29 mouse cellular contexts compared by ENCODE assay signal in genomic region chr10:96645183-96645582, GRCm38 (mm10). TPM values are rescaled to one million over a fixed set of nuclear protein-coding genes. Genes with fewer than 3 reads are reported as not detected.
DNase-seq lines count a peak whose midpoint lies in the region; ATAC-seq and TF ChIP-seq lines count a peak whose summit lies in the region.
"Had no signal": no experiment of that assay in that cellular context is flagged by ENCODE, and none has a peak within 500 bp of the region (broad histone marks: within the 10 kb centered on the region; RNA-seq: fewer than 3 reads in every experiment).

No protein-coding gene starts in this region.

- 76% methylated on average over 1 of the region's 1 CpGs for WGBS in forebrain, embryonic 10.5 days
- WGBS in forebrain, postnatal 0 days, result 94% methylated on average over 1 of the region's 1 CpGs
- 92% methylated on average over 1 of the region's 1 CpGs for WGBS in hindbrain, embryonic 13.5 days
- WGBS in hindbrain, embryonic 12.5 days, result 81% methylated on average over 1 of the region's 1 CpGs
- 92% methylated on average over 1 of the region's 1 CpGs for WGBS in midbrain, embryonic 14.5 days
- WGBS in midbrain, embryonic 13.5 days, result 90% methylated on average over 1 of the region's 1 CpGs
- WGBS in embryonic facial prominence, embryonic 10.5 days, result 70% methylated on average over 1 of the region's 1 CpGs

- DNase-seq in forebrain, embryonic 10.5 days (ENCODE audit: extremely low spot score, low spot score), result no peak
- DNase-seq in forebrain, postnatal 0 days, result no peak
- no peak for DNase-seq in midbrain, embryonic 14.5 days
- no peak for DNase-seq in embryonic facial prominence, embryonic 10.5 days (ENCODE audit: low spot score)
- DNase-seq: adrenal gland, adult 2 months; adrenal gland, postnatal 36 days; cerebellum, adult 18-20 months; cerebellum, postnatal 10 days; gastrocnemius, adult 2 months; heart, postnatal 10 days; kidney, adult 18-20 months; kidney, postnatal 25 days; lung, embryonic 14.5 days; lung, postnatal 14 days; right cerebral cortex, postnatal 4 days; thymus, adult 18-20 months; thymus, postnatal 25 days had no signal

- no peak overlapping the region for H3K4me3 ChIP-seq in forebrain, embryonic 10.5 days
- H3K4me3 ChIP-seq in forebrain, postnatal 0 days (ENCODE audit: low read depth, low read length), result no peak overlapping the region
- no peak overlapping the region for H3K4me3 ChIP-seq in hindbrain, embryonic 13.5 days
- no peak overlapping the region for H3K4me3 ChIP-seq in hindbrain, embryonic 12.5 days
- H3K4me3 ChIP-seq in midbrain, embryonic 14.5 days (replicated peaks; ENCODE audit: low read depth, low read length), result no peak overlapping the region
- H3K4me3 ChIP-seq in midbrain, embryonic 13.5 days (replicated peaks), result no peak overlapping the region
- no peak overlapping the region for H3K4me3 ChIP-seq in embryonic facial prominence, embryonic 10.5 days
- H3K4me3 ChIP-seq: embryonic facial prominence, embryonic 15.5 days; gastrocnemius, adult 2 months; heart, embryonic 13.5 days; kidney, embryonic 15.5 days; liver, embryonic 15.5 days had no signal

- H3K27ac ChIP-seq in forebrain, embryonic 10.5 days, result 0 out of 2 replicates have a peak overlapping the region, but pooled peaks have one; percentile 83
- no peak overlapping the region for H3K27ac ChIP-seq in forebrain, postnatal 0 days (ENCODE audit: low read depth, low read length)
- H3K27ac ChIP-seq in hindbrain, embryonic 13.5 days, result peak overlapping the region; percentile 85; the same call in 1 of the 2 replicates
- no peak overlapping the region for H3K27ac ChIP-seq in hindbrain, embryonic 12.5 days
- H3K27ac ChIP-seq in midbrain, embryonic 14.5 days (replicated peaks; ENCODE audit: low read depth, low read length), result 0 out of 2 replicates have a peak overlapping the region, but pooled peaks have one; percentile 83
- no peak overlapping the region for H3K27ac ChIP-seq in midbrain, embryonic 13.5 days
- H3K27ac ChIP-seq in embryonic facial prominence, embryonic 10.5 days (replicated peaks), result no peak overlapping the region
- H3K27ac ChIP-seq: embryonic facial prominence, embryonic 15.5 days; gastrocnemius, adult 2 months; heart, embryonic 13.5 days; kidney, embryonic 15.5 days; liver, embryonic 15.5 days; stomach, postnatal 0 days had no signal

- H3K27me3 ChIP-seq in forebrain, embryonic 10.5 days (ENCODE audit: poor library complexity, severe bottlenecking), result no peaks in the 10 kb centered on the region
- no peaks in the 10 kb centered on the region for H3K27me3 ChIP-seq in forebrain, postnatal 0 days (ENCODE audit: insufficient read depth, low read length)
- no peaks in the 10 kb centered on the region for H3K27me3 ChIP-seq in hindbrain, embryonic 13.5 days
- H3K27me3 ChIP-seq in hindbrain, embryonic 12.5 days, result no peaks in the 10 kb centered on the region
- H3K27me3 ChIP-seq in midbrain, embryonic 14.5 days (ENCODE audit: control insufficient read depth, insufficient read depth, low read length), result no peaks in the 10 kb centered on the region
- no peaks in the 10 kb centered on the region for H3K27me3 ChIP-seq in midbrain, embryonic 13.5 days
- no peaks in the 10 kb centered on the region for H3K27me3 ChIP-seq in embryonic facial prominence, embryonic 10.5 days (replicated peaks; ENCODE audit: low read depth, poor library complexity, severe bottlenecking)
- H3K27me3 ChIP-seq: CH12.LX; embryonic facial prominence, embryonic 15.5 days; heart, embryonic 13.5 days; kidney, embryonic 15.5 days; liver, embryonic 15.5 days had no signal

- no peak overlapping the region for H3K9ac ChIP-seq in forebrain, postnatal 0 days
- no peak overlapping the region for H3K9ac ChIP-seq in hindbrain, embryonic 13.5 days
- H3K9ac ChIP-seq in hindbrain, embryonic 12.5 days, result no peak overlapping the region
- H3K9ac ChIP-seq in midbrain, embryonic 14.5 days (replicated peaks; ENCODE audit: low read length), result no peak overlapping the region
- H3K9ac ChIP-seq in midbrain, embryonic 13.5 days (replicated peaks), result no peak overlapping the region
- H3K9ac ChIP-seq: embryonic facial prominence, embryonic 15.5 days; heart, embryonic 13.5 days; hindbrain, embryonic 14.5 days; kidney, embryonic 15.5 days; liver, embryonic 15.5 days; lung, embryonic 14.5 days had no signal

- no peaks in the 10 kb centered on the region for H3K36me3 ChIP-seq in forebrain, embryonic 10.5 days (replicated peaks)
- H3K36me3 ChIP-seq in forebrain, postnatal 0 days (ENCODE audit: insufficient read depth), result no peaks in the 10 kb centered on the region
- no peaks in the 10 kb centered on the region for H3K36me3 ChIP-seq in hindbrain, embryonic 13.5 days
- H3K36me3 ChIP-seq in hindbrain, embryonic 12.5 days, result no peaks in the 10 kb centered on the region
- no peaks in the 10 kb centered on the region for H3K36me3 ChIP-seq in midbrain, embryonic 14.5 days (ENCODE audit: control insufficient read depth, insufficient read depth, low read length)
- no peaks in the 10 kb centered on the region for H3K36me3 ChIP-seq in midbrain, embryonic 13.5 days
- no peaks in the 10 kb centered on the region for H3K36me3 ChIP-seq in embryonic facial prominence, embryonic 10.5 days (replicated peaks)
- H3K36me3 ChIP-seq: embryonic facial prominence, embryonic 15.5 days; kidney, embryonic 15.5 days; liver, embryonic 15.5 days had no signal

- H3K4me2 ChIP-seq in forebrain, postnatal 0 days (ENCODE audit: low read depth), result no peak overlapping the region
- no peak overlapping the region for H3K4me2 ChIP-seq in hindbrain, embryonic 13.5 days
- H3K4me2 ChIP-seq in hindbrain, embryonic 12.5 days (replicated peaks), result no peak overlapping the region
- no peak overlapping the region for H3K4me2 ChIP-seq in midbrain, embryonic 14.5 days (ENCODE audit: low read length)
- H3K4me2 ChIP-seq in midbrain, embryonic 13.5 days (replicated peaks), result no peak overlapping the region
- H3K4me2 ChIP-seq: embryonic facial prominence, embryonic 15.5 days; heart, embryonic 13.5 days; hindbrain, embryonic 14.5 days; kidney, embryonic 15.5 days; liver, embryonic 15.5 days; lung, embryonic 14.5 days had no signal

- no peak for ATAC-seq in forebrain, postnatal 0 days
- ATAC-seq in hindbrain, embryonic 13.5 days (ENCODE audit: low FRiP score), result no peak
- ATAC-seq in hindbrain, embryonic 12.5 days (ENCODE audit: low FRiP score), result no peak
- ATAC-seq in midbrain, embryonic 14.5 days (ENCODE audit: low FRiP score, low TSS enrichment), result no peak
- no peak for ATAC-seq in midbrain, embryonic 13.5 days
- ATAC-seq in megakaryocyte progenitor cell, adult 5-6 weeks (replicated peaks; ENCODE audit: poor library complexity), result peak; percentile 69
- ATAC-seq: activated CD4-positive, CD25-positive, alpha-beta regulatory T cell, adult 4 months had no signal

- peaks cover 27% of the 10 kb centered on the region for H3K4me1 ChIP-seq in forebrain, embryonic 10.5 days
- peaks cover 10% of the 10 kb centered on the region for H3K4me1 ChIP-seq in forebrain, postnatal 0 days (ENCODE audit: insufficient read depth)
- peaks cover 22% of the 10 kb centered on the region for H3K4me1 ChIP-seq in hindbrain, embryonic 13.5 days (replicated peaks)
- H3K4me1 ChIP-seq in hindbrain, embryonic 12.5 days, result peaks cover 21% of the 10 kb centered on the region
- peaks cover 14% of the 10 kb centered on the region; the same call in 1 of the 2 replicates for H3K4me1 ChIP-seq in midbrain, embryonic 14.5 days (ENCODE audit: control insufficient read depth, insufficient read depth, low read length)
- H3K4me1 ChIP-seq in midbrain, embryonic 13.5 days (replicated peaks), result peaks cover 26% of the 10 kb centered on the region
- peaks cover 21% of the 10 kb centered on the region for H3K4me1 ChIP-seq in embryonic facial prominence, embryonic 10.5 days

- no peak for TF ChIP-seq CTCF in forebrain, postnatal 0 days (IDR thresholded peaks at IDR 0.05; ENCODE audit: low read depth)

- H3K9me3 ChIP-seq in forebrain, embryonic 10.5 days, result no peaks in the 10 kb centered on the region
- H3K9me3 ChIP-seq in forebrain, postnatal 0 days (ENCODE audit: low read length), result no peaks in the 10 kb centered on the region
- no peaks in the 10 kb centered on the region for H3K9me3 ChIP-seq in hindbrain, embryonic 13.5 days
- H3K9me3 ChIP-seq in hindbrain, embryonic 12.5 days (replicated peaks), result no peaks in the 10 kb centered on the region
- H3K9me3 ChIP-seq in midbrain, embryonic 14.5 days (ENCODE audit: control insufficient read depth, low read length), result no peaks in the 10 kb centered on the region
- no peaks in the 10 kb centered on the region for H3K9me3 ChIP-seq in midbrain, embryonic 13.5 days
- no peaks in the 10 kb centered on the region for H3K9me3 ChIP-seq in embryonic facial prominence, embryonic 10.5 days
- H3K9me3 ChIP-seq: embryonic facial prominence, embryonic 15.5 days; heart, embryonic 13.5 days; kidney, embryonic 15.5 days; liver, embryonic 15.5 days had no signal

RNA-seq across cellular contexts. Expression of gene Btg1, which starts 28.4 kb away (rescaled TPM):
- 20.7 and 24.1 TPM in 2 replicates for polyA plus RNA-seq in forebrain, embryonic 10.5 days (2016; fragmentation: Nextera tagmentation; extraction: Ambion mirVana)
- 22.2 and 28.1 TPM in 2 replicates for total RNA-seq in forebrain, postnatal 0 days (2014; rRNA removed)
- polyA plus RNA-seq in forebrain, postnatal 0 days (2015; fragmentation: Nextera tagmentation; extraction: Ambion mirVana), result 23.5 and 28.7 TPM in 2 replicates
- polyA plus RNA-seq in hindbrain, embryonic 13.5 days (2015; fragmentation: Nextera tagmentation; extraction: Ambion mirVana), result 51.8 and 52.7 TPM in 2 replicates
- polyA plus RNA-seq in hindbrain, embryonic 12.5 days (2016; fragmentation: Nextera tagmentation; extraction: Ambion mirVana), result 69.1 and 69.6 TPM in 2 replicates
- 66.7 and 70.7 TPM in 2 replicates for polyA plus RNA-seq in midbrain, embryonic 14.5 days (2014; fragmentation: Nextera tagmentation; extraction: Ambion mirVana)
- 52.9 and 58.2 TPM in 2 replicates for polyA plus RNA-seq in midbrain, embryonic 13.5 days (2015; fragmentation: Nextera tagmentation; extraction: Ambion mirVana)
- 35.2 and 37.5 TPM in 2 replicates for total RNA-seq in megakaryocyte progenitor cell, adult 5-6 weeks (2015)
- total RNA-seq in megakaryocyte progenitor cell, adult 5-6 weeks (2017), result 31.5 and 34.6 TPM in 2 replicates
- 23.2 and 29.7 TPM in 2 replicates for polyA plus RNA-seq in embryonic facial prominence, embryonic 10.5 days (2016; fragmentation: Nextera tagmentation; extraction: Ambion mirVana)

Comparison
In these comparisons a context has a peak if more than half of its experiments do, and no peak if none do; other contexts are left out.
1. H3K27ac ChIP-seq: peak in forebrain, embryonic 10.5 days (single experiment), hindbrain, embryonic 13.5 days (single experiment) and midbrain, embryonic 14.5 days (single experiment); none in forebrain, postnatal 0 days (single experiment), hindbrain, embryonic 12.5 days (single experiment), midbrain, embryonic 13.5 days (single experiment) and embryonic facial prominence, embryonic 10.5 days (single experiment).